Mouse (Mus musculus) embryonic fibroblast, embryonic 13.5 days (primary cell): ENCODE measurements around the gene Pld5.

Experiments
- CTCF ChIP-seq: IDR thresholded peaks from 2 replicates; pipeline ENCODE4 v1.5.1; 2011; ENCODE audit warnings: mild to moderate bottlenecking, control low read depth, low read length, moderate library complexity, borderline replicate concordance; ENCODE audit not compliant: insufficient read depth
- POLR2A ChIP-seq: IDR thresholded peaks from 2 replicates; pipeline ENCODE4 v1.6.1; 2011; ENCODE audit warnings: low read depth, mild to moderate bottlenecking, control low read depth, low read length, moderate library complexity

- no peak for TF ChIP-seq POLR2A
- TF ChIP-seq CTCF: no peak
Measured at GRCm38 (mm10) chr1:176039923-176040322, 235.2 kb downstream of the Pld5 start.
